Mouse (Mus musculus): ENCODE measurements around the gene Pdk4. TPM values are rescaled to one million over a fixed set of nuclear protein-coding genes. Genes with fewer than 3 reads are reported as not detected.

Gene Pdk4
- polyA plus RNA-seq, 1 experiment from 2014 or later, result 37.8 TPM

Other genes with a start within 250 kb of the Pdk4 start
- 43.9 and 45.3 TPM in 2 replicates for gene Pon3, start 240.0 kb downstream of the Pdk4 start, polyA plus RNA-seq (2014; fragmentation: Nextera tagmentation; extraction: Ambion mirVana)
- 47.8 and 49.1 TPM in 2 replicates for gene Pon2, start 197.9 kb downstream of the Pdk4 start, polyA plus RNA-seq (2014; fragmentation: Nextera tagmentation; extraction: Ambion mirVana)
- gene Asb4, start 112.9 kb downstream of the Pdk4 start, polyA plus RNA-seq (2014; fragmentation: Nextera tagmentation; extraction: Ambion mirVana), result 33.8 and 36.8 TPM in 2 replicates
- gene Dync1i1, start 229.3 kb upstream of the Pdk4 start, polyA plus RNA-seq (2014; fragmentation: Nextera tagmentation; extraction: Ambion mirVana), result 2.8 and 3.3 TPM in 2 replicates

All from heart, embryonic 14.5 days (tissue).